Mouse (Mus musculus) midbrain, embryonic 14.5 days (tissue): ENCODE results near the gene Aox4. TPM values are rescaled to one million over a fixed set of nuclear protein-coding genes. Genes with fewer than 3 reads are reported as not detected.

Experiments used
- ATAC-seq: fragments of 200-750 bp; cut with Nextera tagmentation; 2 replicates; pipeline ENCODE4 v1.8.0; 2017; ENCODE audit warnings: moderate number of reproducible peaks, moderate library complexity; ENCODE audit not compliant: low FRiP score, low TSS enrichment
- DNase-seq: peaks from one replicate; pipeline ENCODE4 v3.0.0-alpha.2; 2015
- H3K27ac ChIP-seq: fragments of 300-500 bp; sonication (generic); replicated peaks from 2 replicates; pipeline ENCODE4 v1.5.1; 2014; ENCODE audit warnings: mild to moderate bottlenecking, low read depth, low read length, moderate library complexity
- H3K27me3 ChIP-seq: fragments of 300-500 bp; sonication (generic); 2 replicates; pipeline ENCODE4 v1.6.1; 2014; ENCODE audit warnings: low read length, control low read depth, mixed read lengths; ENCODE audit not compliant: control insufficient read depth, insufficient read depth
- H3K36me3 ChIP-seq: fragments of 300-500 bp; sonication (generic); 2 replicates; pipeline ENCODE4 v1.6.1; 2014; ENCODE audit warnings: low read length, control low read depth; ENCODE audit not compliant: control insufficient read depth, insufficient read depth
- H3K4me1 ChIP-seq: fragments of 300-500 bp; sonication (generic); 2 replicates; pipeline ENCODE4 v1.6.1; 2014; ENCODE audit warnings: mild to moderate bottlenecking, antibody characterized with exemption, low read length, control low read depth; ENCODE audit not compliant: control insufficient read depth, insufficient read depth
- H3K4me2 ChIP-seq: fragments of 300-500 bp; sonication (generic); 2 replicates; pipeline ENCODE4 v1.6.1; 2014; ENCODE audit warnings: mild to moderate bottlenecking, low read length, moderate library complexity
- H3K4me3 ChIP-seq: fragments of 300-500 bp; sonication (generic); replicated peaks from 2 replicates; pipeline ENCODE4 v1.5.1; 2014; ENCODE audit warnings: low read depth, low read length
- H3K9ac ChIP-seq: fragments of 300-500 bp; sonication (generic); replicated peaks from 2 replicates; pipeline ENCODE4 v1.6.1; 2014; ENCODE audit warnings: mild to moderate bottlenecking, low read length, moderate library complexity
- H3K9me3 ChIP-seq: fragments of 300-500 bp; sonication (generic); 2 replicates; pipeline ENCODE4 v1.6.1; 2016; ENCODE audit warnings: low read length, control low read depth, mixed read lengths; ENCODE audit not compliant: control insufficient read depth
- WGBS: fragments of 180-500 bp; shearing (Covaris S2); extraction: QIAGEN DNeasy Blood & Tissue Kit; methylation state at CpG from one replicate; pipeline ENCODE4 v1.1.7; 2014; 5-methylcytosine and 5-hydroxymethylcytosine counted together
- polyA plus RNA-seq: library from polyadenylated mRNA; unstranded; fragments of >200 nt; fragmentation: Nextera tagmentation; extraction: Ambion mirVana; gene quantifications from 2 replicates; pipeline ENCODE4 v1.2.1, GENCODE M21; 2014

Aox4 gene
- polyA plus RNA-seq, 1 experiment from 2014 or later = 0.08 TPM

- no peaks in the 10 kb centered on the region for H3K4me1 ChIP-seq
- ATAC-seq = no peak
- H3K9me3 ChIP-seq = no peaks in the 10 kb centered on the region
- WGBS = 92% methylated on average over 7 of the region's 7 CpGs
- H3K36me3 ChIP-seq = no peaks in the 10 kb centered on the region
- no peak for DNase-seq
- H3K27me3 ChIP-seq = no peaks in the 10 kb centered on the region
- no peak overlapping the region for H3K4me2 ChIP-seq
- no peak overlapping the region for H3K9ac ChIP-seq
- H3K4me3 ChIP-seq = no peak overlapping the region
- H3K27ac ChIP-seq = no peak overlapping the region
Observed at GRCm38 (mm10) chr1:58301073-58301472, 90.9 kb downstream of the Aox4 start.

- ATAC-seq (no peak), DNase-seq (no peak)
- no peaks in the 10 kb centered on the region for H3K9me3 ChIP-seq
- H3K36me3 ChIP-seq = no peaks in the 10 kb centered on the region
- no peak overlapping the region for H3K4me2 ChIP-seq
- H3K27ac ChIP-seq = no peak overlapping the region
- H3K9ac ChIP-seq = no peak overlapping the region
- no peaks in the 10 kb centered on the region for H3K4me1 ChIP-seq
- H3K4me3 ChIP-seq = no peak overlapping the region
- no peaks in the 10 kb centered on the region for H3K27me3 ChIP-seq
- WGBS = 75% methylated on average over 6 of the region's 6 CpGs
Observed at GRCm38 (mm10) chr1:58302015-58302414, 91.8 kb downstream of the Aox4 start.

GRCm38 (mm10) chr1:58303009-58303408 lies 92.8 kb downstream of the Aox4 start:
- DNase-seq (no peak), ATAC-seq (no peak)
- Histone ChIP-seq H3K9ac (no peak overlapping the region), H3K4me3 (no peak overlapping the region), H3K27ac (no peak overlapping the region), H3K9me3 (no peaks in the 10 kb centered on the region), H3K4me2 (no peak overlapping the region), H3K27me3 (no peaks in the 10 kb centered on the region), H3K4me1 (no peaks in the 10 kb centered on the region), H3K36me3 (no peaks in the 10 kb centered on the region)
- 94% methylated on average over 6 of the region's 6 CpGs for WGBS

- no peak for DNase-seq
- no peak overlapping the region for H3K4me3 ChIP-seq
- no peak overlapping the region for H3K4me2 ChIP-seq
- ATAC-seq = no peak
- no peaks in the 10 kb centered on the region for H3K4me1 ChIP-seq
- no peaks in the 10 kb centered on the region for H3K9me3 ChIP-seq
- no peaks in the 10 kb centered on the region for H3K27me3 ChIP-seq
- H3K9ac ChIP-seq = no peak overlapping the region
- no peak overlapping the region for H3K27ac ChIP-seq
- H3K36me3 ChIP-seq = no peaks in the 10 kb centered on the region
- 93% methylated on average over 4 of the region's 4 CpGs for WGBS
Observed at GRCm38 (mm10) chr1:58303726-58304125, 93.5 kb downstream of the Aox4 start.

GRCm38 (mm10) chr1:58304296-58304695 lies 94.1 kb downstream of the Aox4 start:
- no peak overlapping the region for H3K27ac ChIP-seq
- H3K36me3 ChIP-seq = no peaks in the 10 kb centered on the region
- ATAC-seq = no peak
- H3K27me3 ChIP-seq = no peaks in the 10 kb centered on the region
- H3K4me1 ChIP-seq = no peaks in the 10 kb centered on the region
- no peaks in the 10 kb centered on the region for H3K9me3 ChIP-seq
- no peak overlapping the region for H3K4me2 ChIP-seq
- WGBS = 62% methylated on average over 12 of the region's 12 CpGs
- H3K4me3 ChIP-seq = no peak overlapping the region
- no peak for DNase-seq
- H3K9ac ChIP-seq = no peak overlapping the region

GRCm38 (mm10) chr1:58307181-58307580 lies 97.0 kb downstream of the Aox4 start:
- Histone ChIP-seq H3K9ac (no peak overlapping the region), H3K27me3 (no peaks in the 10 kb centered on the region), H3K4me2 (no peak overlapping the region), H3K27ac (no peak overlapping the region), H3K36me3 (no peaks in the 10 kb centered on the region), H3K4me1 (no peaks in the 10 kb centered on the region), H3K9me3 (no peaks in the 10 kb centered on the region), H3K4me3 (no peak overlapping the region)
- ATAC-seq = no peak
- WGBS = 88% methylated on average over 8 of the region's 8 CpGs
- DNase-seq = no peak

- Histone ChIP-seq H3K9ac (no peak overlapping the region), H3K27ac (no peak overlapping the region), H3K27me3 (no peaks in the 10 kb centered on the region), H3K4me1 (no peaks in the 10 kb centered on the region), H3K9me3 (no peaks in the 10 kb centered on the region), H3K36me3 (no peaks in the 10 kb centered on the region), H3K4me2 (no peak overlapping the region), H3K4me3 (no peak overlapping the region)
- DNase-seq (no peak), ATAC-seq (no peak)
- WGBS = 89% methylated on average over 8 of the region's 8 CpGs
Observed at GRCm38 (mm10) chr1:58308594-58308993, 98.4 kb downstream of the Aox4 start.

GRCm38 (mm10) chr1:58309853-58310252 lies 99.7 kb downstream of the Aox4 start:
- H3K4me1 ChIP-seq = no peaks in the 10 kb centered on the region
- WGBS = 84% methylated on average over 4 of the region's 4 CpGs
- ATAC-seq (no peak), DNase-seq (no peak)
- H3K27ac ChIP-seq = no peak overlapping the region
- H3K9me3 ChIP-seq = no peaks in the 10 kb centered on the region
- H3K9ac ChIP-seq = no peak overlapping the region
- H3K4me3 ChIP-seq = no peak overlapping the region
- no peak overlapping the region for H3K4me2 ChIP-seq
- no peaks in the 10 kb centered on the region for H3K36me3 ChIP-seq
- H3K27me3 ChIP-seq = no peaks in the 10 kb centered on the region

DNA sequence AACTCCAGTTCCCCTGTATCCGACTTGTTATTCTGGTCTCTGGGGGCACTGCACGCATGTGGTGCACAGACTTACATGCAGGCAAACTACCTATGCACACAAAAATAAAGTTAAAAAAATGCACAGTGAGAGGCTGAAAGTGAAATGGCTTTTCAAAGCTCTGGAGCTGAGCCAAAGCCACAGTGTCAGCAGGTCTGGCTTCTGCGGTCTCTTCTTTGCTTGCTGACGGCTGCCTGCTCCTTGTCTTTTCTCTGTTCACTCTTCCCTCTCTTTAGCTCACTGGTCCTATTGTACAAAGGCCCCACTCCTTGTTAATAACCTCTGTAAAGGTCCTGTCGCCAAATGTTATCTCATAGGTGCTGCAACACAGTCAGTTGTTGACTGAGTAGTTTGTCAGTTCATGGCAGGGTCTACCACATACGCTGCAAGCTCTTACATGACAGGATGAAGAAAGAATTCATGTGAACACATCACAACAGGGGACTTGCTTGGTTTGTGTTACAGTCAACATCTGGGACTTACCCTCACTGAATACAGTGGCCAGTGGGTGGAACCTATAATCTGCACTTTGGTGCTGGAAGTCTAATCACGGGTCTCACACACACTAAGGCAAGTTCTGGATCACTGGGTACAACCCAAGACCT lies 101.1 kb downstream of the Aox4 start:
- Histone ChIP-seq H3K27ac (no peak overlapping the region), H3K36me3 (no peaks in the 10 kb centered on the region), H3K4me2 (no peak overlapping the region), H3K27me3 (no peaks in the 10 kb centered on the region), H3K9ac (no peak overlapping the region), H3K4me1 (no peaks in the 10 kb centered on the region), H3K4me3 (no peak overlapping the region), H3K9me3 (no peaks in the 10 kb centered on the region)
- 86% methylated on average over 7 of the region's 7 CpGs for WGBS
- DNase-seq = no peak
- ATAC-seq = no peak
